Mouse (Mus musculus): ENCODE data around the gene Gm3043.
"Not testable (repeated sequence)": the region's sequence is repeated elsewhere in the genome, so short reads cannot be mapped to it uniquely, and the experiment has no call there.

Gm3043 gene

GRCm38 (mm10) chr14:3688483-3688882 is at the start of gene Gm3043:
Gm3043 (plus strand) TSS chr14:3688783.
- not testable (repeated sequence) for DNase-seq (ENCODE audit: low read depth, low spot score)

DNA sequence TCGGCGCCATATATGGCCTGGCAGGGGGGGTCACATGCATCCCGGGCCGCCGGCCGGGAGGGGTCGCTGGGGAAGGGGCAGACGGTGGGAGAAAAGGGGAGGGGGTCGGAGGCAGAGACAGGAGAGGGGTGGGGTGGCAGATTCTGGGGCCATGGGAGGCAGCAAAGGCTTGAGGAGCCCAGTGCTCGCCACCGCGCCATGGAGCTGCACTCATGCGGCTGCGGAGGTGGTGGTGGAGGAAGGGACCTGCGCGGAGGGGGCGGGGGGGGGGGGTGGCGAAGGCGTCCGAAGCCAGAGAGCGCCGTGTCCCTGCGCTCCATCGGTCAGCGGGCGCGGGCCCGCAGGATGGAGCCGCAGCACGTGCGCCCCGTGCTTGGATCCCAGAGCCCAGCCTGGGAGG is 36.9 kb upstream of the Gm3043 start, which contains the start of gene Gm3020:
Gm3020 (plus strand) TSS at position 301 of the 400 bp plus-strand sequence.
- DNase-seq (ENCODE audit: low read depth, low spot score), result not testable (repeated sequence)
